Mouse (Mus musculus): ENCODE results near the gene Erc1. TPM values are rescaled to one million over a fixed set of nuclear protein-coding genes. Genes with fewer than 3 reads are reported as not detected.
A peak's percentile ranks its signal among the peaks of the same experiment; 100 is the strongest.

Erc1 gene
- total RNA-seq, 2 experiments from 2014 or later, result 18.6 to 19.2 TPM

DNA sequence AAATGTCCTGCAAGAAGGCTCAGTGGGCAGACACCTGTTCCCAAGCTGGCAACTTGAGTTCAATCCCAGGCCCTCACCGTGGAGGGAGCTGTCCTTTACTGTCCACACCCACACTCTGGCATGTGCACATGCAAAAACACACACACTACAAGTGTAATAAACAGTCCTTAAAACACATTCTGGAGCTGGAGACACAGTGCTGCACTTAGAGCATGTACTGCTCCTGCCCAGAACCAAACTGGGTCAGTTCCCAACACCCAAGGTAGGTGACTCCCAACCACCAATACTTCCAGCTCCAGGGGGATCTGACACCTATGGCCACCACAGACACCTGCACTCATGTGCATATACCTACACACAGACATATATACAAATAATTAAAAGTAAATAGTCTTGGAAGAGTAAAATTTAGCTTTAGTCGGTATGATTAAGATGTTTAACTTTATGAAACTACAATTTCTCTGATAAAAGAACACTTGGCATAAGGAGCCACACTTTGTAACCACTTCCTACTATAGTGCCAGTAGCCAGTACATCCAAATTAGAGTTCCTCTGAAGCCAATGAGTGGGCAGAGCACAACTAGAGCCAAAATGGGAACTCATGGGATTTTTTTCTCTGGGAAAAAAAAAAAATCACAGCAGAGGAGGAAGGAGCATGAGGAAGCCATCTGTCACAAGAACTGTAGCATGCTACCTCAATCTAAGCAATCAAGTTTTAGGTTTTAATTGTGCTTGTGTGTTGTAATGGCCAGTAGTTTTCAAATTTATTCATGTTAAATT lies 39.1 kb downstream of the Erc1 start:
- DNase-seq, result no peak

DNA sequence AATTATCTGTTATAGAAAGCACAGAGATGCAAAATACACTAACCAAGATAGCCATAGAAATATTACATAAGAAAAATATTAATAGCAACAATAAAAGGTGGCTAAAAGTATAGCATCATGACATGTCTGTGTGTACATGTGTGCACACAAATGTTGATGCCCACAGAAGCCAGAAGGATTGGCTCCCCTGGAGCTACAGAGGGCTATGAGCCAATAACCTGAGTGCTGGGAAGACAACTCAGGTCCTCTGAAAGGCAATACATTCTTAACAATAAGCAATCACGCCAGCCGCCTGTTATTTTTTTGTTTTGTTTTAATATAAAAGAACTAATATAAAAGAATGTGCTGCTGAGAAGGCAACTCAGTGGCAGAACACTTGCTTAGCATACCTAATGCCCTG lies 44.7 kb downstream of the Erc1 start:
- DNase-seq, result no peak

DNA sequence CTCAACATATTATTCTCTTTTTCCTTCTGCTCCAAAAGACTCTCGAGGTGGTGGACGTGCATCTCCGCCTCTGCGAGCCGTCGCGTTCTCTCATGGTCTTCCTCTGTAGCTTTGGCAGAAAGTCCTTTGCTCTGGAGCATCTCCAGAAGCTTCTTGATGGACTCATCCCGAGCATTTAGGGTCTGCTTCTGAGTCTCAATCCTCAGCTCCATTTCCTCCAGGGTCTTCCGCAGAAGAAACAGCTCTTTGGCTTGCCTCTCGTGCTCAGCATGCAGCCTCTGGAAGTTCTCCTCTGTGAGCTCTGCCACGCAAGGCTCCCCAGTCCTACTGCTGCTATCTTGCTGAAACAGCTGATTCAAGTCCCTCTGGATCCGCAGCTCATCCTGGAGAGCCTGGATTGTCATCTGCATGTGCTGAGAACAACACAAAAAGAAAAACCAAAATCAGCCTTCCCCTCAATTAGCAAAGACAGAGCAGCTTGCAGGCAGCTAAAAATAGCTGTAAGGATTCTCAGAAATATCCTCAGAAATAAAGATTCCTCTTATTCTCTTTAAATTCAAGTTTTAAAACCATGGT lies 51.0 kb downstream of the Erc1 start:
- no peak for DNase-seq

GRCm38 (mm10) chr6:119796291-119796690 lies 51.7 kb downstream of the Erc1 start:
- no peak for DNase-seq

DNA sequence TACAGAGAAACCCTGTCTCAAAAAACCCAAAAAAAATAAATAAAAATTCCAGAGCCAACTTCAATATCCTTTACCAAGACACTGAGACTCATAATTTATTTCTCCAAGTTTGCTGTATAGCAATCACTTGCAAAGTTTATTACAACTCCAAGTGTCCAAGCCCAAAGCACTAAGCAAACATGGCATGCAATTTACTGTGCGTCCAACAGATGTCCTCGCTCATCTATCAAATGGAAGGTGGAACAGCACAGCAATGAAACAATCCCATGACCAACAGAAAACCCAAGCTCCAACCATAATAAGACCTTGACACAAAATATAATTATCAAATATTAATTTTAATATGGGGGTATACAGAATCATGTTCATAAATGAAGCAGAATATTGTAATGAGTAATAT lies 55.4 kb downstream of the Erc1 start:
- peak; percentile 53 for DNase-seq

- no peak for DNase-seq
Measured at GRCm38 (mm10) chr6:119782416-119782815, 65.6 kb downstream of the Erc1 start.

GRCm38 (mm10) chr6:119781109-119781508 lies 66.9 kb downstream of the Erc1 start:
- no peak for DNase-seq

DNA sequence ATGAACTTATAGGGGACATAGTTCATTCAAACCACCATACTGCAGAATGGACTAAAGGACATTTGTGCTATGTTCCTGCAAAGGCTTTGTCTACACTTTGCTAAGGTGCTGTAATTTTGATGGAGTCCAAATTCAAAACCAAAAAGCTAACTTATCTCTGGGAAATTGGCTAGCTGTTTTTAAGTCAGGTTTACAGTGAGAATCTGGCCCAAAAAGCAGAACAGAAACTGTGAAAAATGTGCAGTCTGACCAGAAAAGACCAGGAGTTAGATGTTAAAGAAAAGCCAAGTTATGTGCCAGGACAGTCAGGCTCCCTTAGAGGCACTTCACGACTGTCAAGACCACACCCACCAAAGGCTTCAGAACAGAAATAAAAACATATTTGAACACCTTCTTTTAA lies 79.2 kb downstream of the Erc1 start:
- no peak for DNase-seq

GRCm38 (mm10) chr6:119764355-119764754 lies 83.6 kb downstream of the Erc1 start:
- no peak for DNase-seq

- no peak for DNase-seq
Measured at GRCm38 (mm10) chr6:119759866-119760265, 88.1 kb downstream of the Erc1 start.

DNA sequence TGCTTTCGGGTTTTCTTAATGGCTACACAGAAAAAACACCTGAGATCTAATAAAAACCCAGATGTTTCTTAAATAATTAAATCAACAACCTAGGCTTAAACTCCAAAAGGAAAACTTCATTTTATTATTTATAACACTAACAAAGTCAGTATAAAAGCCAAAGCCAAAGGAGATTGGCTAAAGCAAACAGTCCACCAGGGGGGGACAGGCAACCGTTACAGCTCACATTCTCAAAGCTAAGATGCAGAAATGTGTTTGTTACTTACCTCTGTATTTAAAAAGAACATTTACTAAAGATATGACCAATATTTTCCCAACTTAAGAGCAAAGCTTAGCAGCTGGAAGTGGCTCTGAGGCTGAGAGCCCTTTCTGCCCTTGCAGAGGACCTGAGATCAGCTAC lies 89.5 kb downstream of the Erc1 start:
- DNase-seq, result no peak

DNA sequence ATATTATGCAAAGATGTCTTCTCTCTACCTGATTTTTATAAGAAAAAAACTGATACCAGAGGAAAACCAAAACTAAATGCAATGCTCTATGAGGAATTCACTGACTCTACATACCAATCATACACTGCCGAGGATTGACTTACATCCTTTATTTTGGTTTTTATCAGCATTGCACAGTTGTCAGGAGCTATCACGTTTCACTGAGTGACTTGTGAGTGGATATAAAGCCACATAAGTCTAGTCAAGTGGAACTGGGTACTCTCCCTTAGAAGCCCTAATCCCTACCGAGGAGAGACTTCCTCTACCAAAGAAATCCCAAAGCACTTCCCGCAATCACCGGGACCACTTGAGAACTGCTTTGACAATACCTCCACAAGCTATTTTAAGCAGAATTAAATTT lies 90.2 kb downstream of the Erc1 start:
- no peak for DNase-seq

- no peak for DNase-seq
Measured at GRCm38 (mm10) chr6:119755866-119756265, 92.1 kb downstream of the Erc1 start.

DNA sequence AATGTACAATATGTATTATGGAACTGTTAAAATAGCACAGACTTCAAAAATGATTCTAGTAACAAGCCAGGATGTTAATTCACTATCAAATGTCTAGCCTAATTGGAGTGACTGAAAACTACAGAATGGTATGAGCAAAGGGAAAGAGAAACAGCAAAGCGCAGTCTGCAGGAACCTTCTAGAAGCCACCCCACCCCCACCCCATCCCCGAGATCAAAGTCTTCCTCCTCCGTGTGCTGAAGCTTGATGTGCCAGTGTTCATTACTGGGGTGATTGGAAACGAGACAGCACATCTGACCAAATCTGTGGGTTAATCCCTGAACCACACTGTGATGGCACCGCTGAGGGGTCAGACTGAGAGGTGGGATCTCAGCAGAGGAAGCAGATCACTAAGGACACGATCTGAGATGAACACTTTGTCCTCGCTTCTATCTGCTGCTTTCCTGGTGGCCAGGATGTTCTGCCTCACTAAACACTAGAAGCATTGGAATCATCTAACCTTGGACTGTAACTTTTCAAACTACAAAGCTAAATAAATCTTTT lies 98.8 kb downstream of the Erc1 start:
- no peak for DNase-seq

DNA sequence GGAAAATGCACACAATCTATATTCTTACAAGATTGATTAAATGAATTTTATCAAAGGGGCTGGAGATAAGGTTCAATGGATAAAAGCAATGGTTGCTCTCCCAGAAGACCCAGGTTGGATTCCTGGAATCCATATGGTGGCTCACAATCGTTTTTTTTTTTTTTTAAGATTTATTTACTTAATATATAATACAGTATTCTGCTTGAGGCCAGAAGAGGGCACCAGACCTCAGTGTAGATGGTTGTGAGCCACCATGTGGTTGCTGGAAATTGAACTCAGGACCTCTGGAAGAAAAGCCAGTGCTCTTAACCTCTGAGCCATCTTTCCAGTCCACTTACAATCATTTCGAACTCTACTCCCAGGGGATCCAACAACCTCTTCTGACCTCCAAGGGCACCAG lies 106.1 kb downstream of the Erc1 start:
- DNase-seq, result no peak

DNA sequence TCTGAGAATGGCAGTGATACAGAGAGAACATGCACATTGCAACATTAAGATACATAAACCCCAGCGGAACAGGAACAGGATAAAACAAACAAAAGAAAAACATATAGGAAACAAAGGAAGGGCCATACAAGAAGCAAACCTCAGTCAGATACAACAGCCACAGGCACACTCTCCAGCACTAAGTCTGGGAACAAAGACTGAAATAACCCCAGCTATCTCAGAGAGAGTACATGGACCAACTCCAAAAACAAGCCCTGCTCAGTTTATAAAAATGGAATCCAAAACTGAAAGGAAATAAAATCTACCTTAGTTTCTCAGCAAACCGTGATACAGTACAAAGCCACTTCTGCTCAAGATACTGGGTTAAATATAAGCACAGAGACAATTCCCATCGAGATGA lies 107.4 kb downstream of the Erc1 start:
- no peak for DNase-seq

GRCm38 (mm10) chr6:119738638-119739375 lies 109.2 kb downstream of the Erc1 start:
- no peak for DNase-seq

DNA sequence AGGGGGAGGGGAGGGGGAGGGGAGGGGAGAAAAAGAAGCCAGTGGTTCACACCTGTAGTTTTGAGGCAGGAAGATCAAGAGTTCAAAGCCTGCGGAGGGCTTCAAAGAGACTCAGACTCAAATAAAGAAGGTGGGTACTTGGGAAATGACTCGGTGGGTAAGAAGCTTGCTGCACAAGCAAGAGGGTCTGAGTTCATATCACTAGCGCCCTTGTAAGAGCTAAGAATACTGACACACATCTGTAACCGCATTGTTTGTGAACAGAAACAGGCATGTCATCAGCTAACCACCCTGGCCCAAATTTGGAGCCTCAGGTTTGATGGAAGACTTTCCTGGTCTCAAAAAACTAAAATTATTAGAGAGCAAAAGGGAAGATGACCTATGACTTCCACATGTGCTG lies 110.3 kb downstream of the Erc1 start:
- no peak for DNase-seq

DNA sequence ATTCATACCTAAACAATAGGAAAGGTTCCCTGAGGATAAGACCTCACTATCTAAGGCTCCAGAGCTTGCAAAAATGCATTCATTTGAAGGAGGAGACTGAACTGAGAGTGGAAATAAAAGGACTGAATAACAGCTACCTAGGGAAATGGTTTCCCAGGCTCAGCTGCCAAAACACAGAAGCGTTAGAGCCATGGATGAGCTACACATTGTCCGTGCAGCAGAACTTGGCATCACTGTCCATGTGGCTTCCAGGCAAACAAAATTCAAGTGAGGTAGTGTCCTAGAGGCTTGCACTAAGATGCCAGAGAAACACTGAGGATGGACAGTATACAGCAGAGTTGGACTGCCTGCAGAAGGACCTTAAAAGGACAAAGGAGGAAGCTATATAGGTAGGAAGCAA lies 112.0 kb downstream of the Erc1 start:
- no peak for DNase-seq

GRCm38 (mm10) chr6:119731155-119731554 lies 116.8 kb downstream of the Erc1 start:
- DNase-seq, result no peak

- no peak for DNase-seq
Measured at GRCm38 (mm10) chr6:119715234-119715633, 132.7 kb downstream of the Erc1 start.

- DNase-seq, result no peak
Measured at GRCm38 (mm10) chr6:119713961-119714360, 134.0 kb downstream of the Erc1 start.

- no peak for DNase-seq
Measured at GRCm38 (mm10) chr6:119712486-119712885, 135.5 kb downstream of the Erc1 start.

Data from adrenal gland, postnatal 36 days (tissue).